Mouse (Mus musculus): ENCODE results near the gene Pagr1b. TPM values are rescaled to one million over a fixed set of nuclear protein-coding genes. Genes with fewer than 3 reads are reported as not detected.
A peak's percentile ranks its signal among the peaks of the same experiment; 100 is the strongest.

The Pagr1b gene
- 0.54 and 1.6 TPM in 2 replicates for total RNA-seq (2015)
- not detected in 2 replicates for total RNA-seq (2017)

GRCm38 (mm10) chr7:127016481-127016485, at the start of gene Pagr1b:
Pagr1b (minus strand) TSS chr7:127016484.
- ATAC-seq (ENCODE audit: poor library complexity, severe bottlenecking): no peak

GRCm38 (mm10) chr7:127065538-127065937, 49.3 kb upstream of the Pagr1b start:
- ATAC-seq (ENCODE audit: poor library complexity, severe bottlenecking): no peak

GRCm38 (mm10) chr7:127055026-127055585, 38.8 kb upstream of the Pagr1b start:
- no peak for ATAC-seq (ENCODE audit: poor library complexity, severe bottlenecking)

GRCm38 (mm10) chr7:127041851-127042672, 25.8 kb upstream of the Pagr1b start, which contains the start of gene Kif22:
Kif22 (minus strand) TSS chr7:127042471.
- ATAC-seq (ENCODE audit: poor library complexity, severe bottlenecking): peak; percentile 100

DNA sequence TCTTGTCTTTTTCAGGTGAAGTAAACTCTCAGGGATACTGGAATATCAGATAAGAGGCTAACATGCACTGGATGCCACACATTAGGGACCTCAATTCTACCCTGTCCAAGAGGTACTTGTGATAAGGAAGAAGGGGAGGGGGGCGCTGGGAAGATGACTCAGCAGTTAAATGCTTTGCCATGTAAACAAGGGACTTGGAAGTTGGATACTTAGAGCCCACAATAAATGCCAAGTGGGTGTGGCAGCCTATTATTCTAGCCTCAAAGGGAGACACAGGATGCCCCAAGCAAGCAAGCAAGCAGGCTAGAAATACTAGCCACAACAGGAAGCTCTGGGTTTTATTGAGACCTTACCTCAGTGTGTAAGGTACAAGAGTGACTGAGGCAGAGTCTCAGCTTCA, 15.0 kb upstream of the Pagr1b start:
- no peak for ATAC-seq (ENCODE audit: poor library complexity, severe bottlenecking)

GRCm38 (mm10) chr7:127030172-127030571, 13.9 kb upstream of the Pagr1b start:
- no peak for ATAC-seq (ENCODE audit: poor library complexity, severe bottlenecking)

DNA sequence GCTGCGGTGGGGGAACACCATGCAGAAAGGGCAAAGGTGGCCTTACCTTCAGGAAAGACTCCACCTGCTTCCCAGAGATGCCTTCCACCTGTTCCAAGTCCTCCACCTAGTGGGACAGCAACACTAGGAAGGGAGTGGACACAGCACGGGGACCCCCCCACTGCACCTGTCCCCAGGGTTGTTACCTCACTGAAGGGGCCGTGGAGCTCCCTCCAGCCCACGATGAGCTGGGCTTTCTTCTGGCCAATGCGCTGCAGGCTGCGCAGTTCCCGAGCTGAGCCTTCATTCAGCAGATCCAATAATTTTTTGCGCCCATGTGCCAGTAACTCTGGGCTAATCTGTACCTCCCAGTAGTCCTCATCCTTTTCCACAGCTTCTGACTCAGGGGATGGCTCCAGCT, 11.6 kb upstream of the Pagr1b start:
- ATAC-seq (ENCODE audit: poor library complexity, severe bottlenecking): no peak

GRCm38 (mm10) chr7:127026984-127027726, 10.9 kb upstream of the Pagr1b start, which contains the start of gene Maz:
Maz (minus strand) TSS chr7:127027037.
- ATAC-seq (ENCODE audit: poor library complexity, severe bottlenecking): peak; percentile 76

- peak; percentile 3; the same call in 1 of the 2 replicates for ATAC-seq (ENCODE audit: poor library complexity, severe bottlenecking)
These were observed 10.3 kb upstream of the Pagr1b start for GRCm38 (mm10) chr7:127026616-127026983.

GRCm38 (mm10) chr7:127026161-127026600, 9.9 kb upstream of the Pagr1b start:
- ATAC-seq (ENCODE audit: poor library complexity, severe bottlenecking): no peak

- ATAC-seq (ENCODE audit: poor library complexity, severe bottlenecking): no peak
These were observed 9.4 kb upstream of the Pagr1b start for GRCm38 (mm10) chr7:127025556-127026160.

DNA sequence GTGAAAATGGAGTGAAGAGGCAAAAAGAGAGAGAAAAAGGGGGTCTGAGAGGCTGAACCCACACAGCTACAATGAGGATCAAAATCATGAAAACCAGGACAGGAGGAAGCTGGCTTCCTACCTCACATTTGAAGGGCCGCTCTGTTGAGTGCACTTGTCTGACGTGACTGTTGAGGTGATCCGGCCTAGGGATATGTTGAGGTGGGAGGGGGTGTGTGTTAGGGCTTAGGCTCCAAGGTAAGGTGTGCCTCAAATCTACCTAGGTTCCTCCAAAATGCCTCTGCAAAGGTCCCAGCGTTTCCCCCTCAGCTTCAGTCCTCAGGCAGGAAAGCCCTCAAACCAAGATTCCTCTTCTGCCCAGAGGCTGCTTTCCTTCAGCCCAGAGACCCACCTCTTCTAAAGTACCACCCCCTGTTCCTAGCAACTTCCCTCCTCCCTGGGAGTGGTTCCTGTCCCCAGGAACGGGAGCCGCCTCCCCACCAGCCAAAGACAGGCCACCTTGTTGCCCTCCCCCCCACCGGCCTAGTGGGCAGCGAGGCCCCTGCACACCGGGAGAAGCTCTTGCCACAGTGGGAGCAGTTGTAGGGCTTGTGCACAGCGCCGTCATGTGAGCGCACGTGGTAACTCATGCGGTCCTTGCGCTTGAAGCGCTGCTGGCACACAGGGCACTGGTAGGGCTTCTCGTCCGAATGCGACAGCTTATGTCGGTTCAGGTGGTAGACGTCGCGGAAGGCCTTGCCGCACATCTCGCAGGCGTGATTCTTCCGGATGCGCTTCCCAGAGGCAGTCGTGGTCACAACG, 8.7 kb upstream of the Pagr1b start:
- ATAC-seq (ENCODE audit: poor library complexity, severe bottlenecking): peak; percentile 38

GRCm38 (mm10) chr7:127023896-127024690, 7.8 kb upstream of the Pagr1b start:
- no peak for ATAC-seq (ENCODE audit: poor library complexity, severe bottlenecking)

DNA sequence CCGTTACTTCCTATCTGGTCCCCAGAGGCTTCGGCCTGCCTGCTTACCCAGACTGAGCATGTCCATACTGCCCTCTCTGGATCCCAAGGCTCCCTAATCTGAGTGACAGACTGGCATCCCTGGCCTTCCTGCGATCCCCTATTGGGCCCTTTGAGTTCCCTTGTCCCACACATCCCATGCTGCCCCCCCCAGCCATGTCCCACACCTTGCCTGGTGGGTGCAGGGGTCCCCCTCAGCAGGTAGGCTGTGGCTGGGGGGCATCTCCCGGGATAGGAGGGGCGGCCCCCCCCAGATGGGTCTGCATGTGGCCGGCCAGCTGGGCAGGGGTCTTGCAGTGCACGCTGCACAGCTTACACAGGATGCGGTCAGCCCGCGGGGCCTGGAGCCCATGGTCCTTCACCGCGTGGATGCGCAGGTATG, 7.0 kb upstream of the Pagr1b start:
- ATAC-seq (ENCODE audit: poor library complexity, severe bottlenecking): no peak

GRCm38 (mm10) chr7:127022528-127023271, 6.4 kb upstream of the Pagr1b start:
- no peak for ATAC-seq (ENCODE audit: poor library complexity, severe bottlenecking)

DNA sequence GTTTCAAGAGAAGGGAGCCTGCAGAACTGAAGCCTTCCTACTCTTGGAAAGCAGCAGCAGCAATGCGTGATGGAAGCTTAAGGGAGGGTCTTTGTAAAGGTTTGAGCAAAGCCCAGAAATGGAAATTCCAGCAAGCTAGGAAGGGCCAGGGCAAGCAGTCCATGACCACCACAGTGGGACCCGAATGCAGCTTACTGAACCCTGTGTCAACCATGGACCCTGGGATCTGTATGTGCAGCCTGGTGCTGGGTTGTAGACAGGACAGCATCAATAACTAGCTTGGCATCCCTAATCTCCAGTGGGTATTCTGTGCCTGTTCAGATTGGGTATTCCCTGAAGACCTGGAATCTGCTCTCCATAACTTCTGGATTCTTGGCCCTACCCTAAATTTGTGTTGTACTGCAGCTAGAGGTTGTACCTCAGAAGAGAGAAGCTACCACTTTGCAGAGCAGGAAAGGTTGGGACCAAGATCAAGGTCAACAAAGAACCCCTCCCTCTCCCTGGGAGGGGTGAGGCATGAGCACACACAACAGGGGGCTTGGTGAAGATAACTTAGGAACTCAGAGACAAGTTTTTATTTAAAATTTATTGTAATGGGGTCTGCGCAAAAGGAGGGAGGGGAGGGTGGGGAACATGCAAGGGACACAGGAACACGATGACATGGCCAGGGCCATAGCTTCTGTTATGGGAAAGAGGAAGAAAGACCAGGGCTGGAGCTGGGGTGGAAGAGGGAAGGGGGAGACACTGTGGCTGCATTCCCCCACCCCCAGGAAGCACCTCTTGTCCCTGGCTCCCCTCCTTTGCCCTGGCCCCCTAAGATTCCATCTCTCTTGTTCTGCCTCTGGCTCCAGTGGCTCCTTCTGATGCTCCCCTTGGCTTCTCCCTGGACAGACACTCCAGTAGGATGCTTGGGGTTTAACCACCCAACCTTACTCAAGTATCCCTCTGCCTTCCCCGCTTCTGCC, 5.6 kb upstream of the Pagr1b start:
- no peak for ATAC-seq (ENCODE audit: poor library complexity, severe bottlenecking)

GRCm38 (mm10) chr7:127020901-127021562, 4.7 kb upstream of the Pagr1b start, which contains the start of the genes Gm42742 and Prrt2:
Gm42742 (minus strand) TSS chr7:127021097.
Prrt2 (minus strand) TSS chr7:127021211.
- no peak for ATAC-seq (ENCODE audit: poor library complexity, severe bottlenecking)

GRCm38 (mm10) chr7:127020491-127020890, 4.2 kb upstream of the Pagr1b start:
- no peak for ATAC-seq (ENCODE audit: poor library complexity, severe bottlenecking)
